Mouse (Mus musculus) retina, adult 2 months (tissue): Measurements from ENCODE around the gene Hpse.

Experiments
- DNase-seq: peaks from one replicate; pipeline ENCODE4 v3.0.0-alpha.2; 2012; ENCODE audit warnings: low read depth, low spot score

The Hpse gene

DNA sequence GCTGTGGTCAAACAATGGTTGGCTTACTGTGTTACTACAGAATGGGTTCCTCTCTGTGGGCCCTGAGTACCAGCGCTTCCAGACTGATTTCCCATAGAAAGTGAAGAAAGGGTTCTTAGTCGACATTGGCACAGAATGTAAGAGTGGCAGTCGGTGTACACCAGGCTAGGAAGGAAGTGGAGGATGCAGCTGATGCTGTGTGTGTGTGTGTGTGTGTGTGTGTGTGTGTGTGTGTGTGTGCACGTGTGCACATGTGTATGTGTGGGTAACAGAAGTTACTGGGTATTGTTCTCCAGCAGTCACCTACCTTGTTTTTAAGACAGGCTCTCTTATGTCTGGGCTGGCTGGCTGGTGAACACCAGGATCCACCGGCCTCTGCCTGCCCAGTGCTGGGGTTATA is 77.2 kb downstream of the Hpse start:
- DNase-seq, result no peak

- DNase-seq, result no peak
Observed at GRCm38 (mm10) chr5:100638483-100638882, 81.0 kb downstream of the Hpse start.

GRCm38 (mm10) chr5:100636794-100637544 is 82.5 kb downstream of the Hpse start:
- no peak for DNase-seq

GRCm38 (mm10) chr5:100635908-100636307 is 83.6 kb downstream of the Hpse start:
- no peak for DNase-seq

DNA sequence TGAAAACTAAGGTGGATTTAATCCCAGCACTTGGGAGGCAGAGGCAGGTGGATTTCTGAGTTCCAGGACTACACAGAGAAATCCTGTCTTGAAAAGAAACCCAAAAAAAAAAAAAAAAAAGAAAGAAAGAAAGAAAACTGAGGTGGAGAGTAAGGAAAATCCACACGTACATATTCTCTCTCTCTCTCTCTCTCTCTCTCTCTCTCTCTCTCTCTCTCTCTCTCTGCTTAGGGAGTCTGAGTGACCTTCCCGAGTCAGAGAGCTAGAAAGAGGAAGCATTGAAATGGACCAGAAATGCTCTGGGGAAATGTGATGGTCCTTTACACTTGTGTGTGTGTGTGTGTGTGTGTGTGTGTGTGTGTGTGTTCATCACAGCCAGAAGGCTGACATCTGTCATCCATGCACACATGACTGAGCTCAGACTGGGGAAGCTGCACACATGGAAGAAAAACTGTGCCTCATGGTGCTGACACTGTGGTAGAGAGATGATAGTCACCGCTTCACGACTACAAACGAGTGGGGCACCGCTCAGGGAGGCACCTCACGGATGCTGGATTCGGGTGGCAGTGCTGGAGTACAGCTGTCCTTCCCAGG is 84.5 kb downstream of the Hpse start:
- DNase-seq, result no peak

- no peak for DNase-seq
Observed at GRCm38 (mm10) chr5:100632540-100633129, 86.9 kb downstream of the Hpse start.
